Mouse (Mus musculus) T-cell, adult 2 months (primary cell): Measurements from ENCODE around the gene Zfp523.

Source experiments
- DNase-seq: peaks from one replicate; pipeline ENCODE4 v3.0.0; 2022; ENCODE audit warnings: low spot score

Zfp523 gene

DNA sequence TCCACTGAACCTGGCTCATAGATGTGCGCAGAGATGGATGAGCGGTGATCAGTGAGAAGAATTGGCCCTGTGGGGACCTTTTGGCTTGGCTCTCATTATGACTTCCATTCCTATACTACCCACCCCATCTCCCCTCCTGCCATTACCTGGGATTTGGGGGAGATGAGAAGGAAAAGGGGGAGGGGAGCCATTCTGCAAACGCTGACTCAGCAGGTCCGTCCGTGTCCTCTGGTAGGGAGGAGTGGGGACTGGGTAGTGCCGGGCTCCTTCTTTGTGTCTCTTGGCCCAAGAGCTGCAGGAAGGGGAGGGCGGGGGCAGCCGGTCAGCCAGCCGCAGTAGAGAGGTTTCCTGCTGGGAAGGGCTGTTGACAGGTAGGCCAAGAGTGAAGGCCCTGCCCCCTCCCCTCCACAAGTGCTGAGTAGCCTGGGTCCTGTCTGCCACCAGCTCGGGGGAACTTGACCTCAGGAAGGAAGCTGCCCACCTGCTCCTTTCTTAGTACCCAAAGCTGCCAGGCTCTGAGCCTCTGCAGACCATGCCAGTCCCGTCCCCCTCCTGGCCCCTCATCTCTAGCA lies 15.5 kb upstream of the Zfp523 start:
- DNase-seq = no peak

DNA sequence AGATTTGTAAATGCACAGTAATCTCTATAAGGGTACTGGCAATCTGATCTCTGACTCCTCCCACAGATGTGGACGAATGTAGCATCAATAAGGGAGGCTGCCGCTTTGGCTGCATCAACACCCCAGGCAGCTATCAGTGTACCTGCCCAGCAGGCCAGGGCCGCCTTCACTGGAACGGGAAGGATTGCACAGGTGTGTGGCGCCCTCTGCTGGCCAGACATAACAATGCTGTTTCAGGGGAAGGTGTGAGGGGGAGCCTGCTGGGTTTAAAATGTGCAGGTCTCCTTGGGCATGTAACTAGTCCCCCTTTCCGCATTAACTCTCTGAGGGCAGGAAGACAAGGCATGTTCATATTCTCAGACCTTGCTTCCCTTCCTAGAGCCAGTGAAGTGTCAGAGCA lies 13.3 kb upstream of the Zfp523 start:
- peak; percentile 77 for DNase-seq

DNA sequence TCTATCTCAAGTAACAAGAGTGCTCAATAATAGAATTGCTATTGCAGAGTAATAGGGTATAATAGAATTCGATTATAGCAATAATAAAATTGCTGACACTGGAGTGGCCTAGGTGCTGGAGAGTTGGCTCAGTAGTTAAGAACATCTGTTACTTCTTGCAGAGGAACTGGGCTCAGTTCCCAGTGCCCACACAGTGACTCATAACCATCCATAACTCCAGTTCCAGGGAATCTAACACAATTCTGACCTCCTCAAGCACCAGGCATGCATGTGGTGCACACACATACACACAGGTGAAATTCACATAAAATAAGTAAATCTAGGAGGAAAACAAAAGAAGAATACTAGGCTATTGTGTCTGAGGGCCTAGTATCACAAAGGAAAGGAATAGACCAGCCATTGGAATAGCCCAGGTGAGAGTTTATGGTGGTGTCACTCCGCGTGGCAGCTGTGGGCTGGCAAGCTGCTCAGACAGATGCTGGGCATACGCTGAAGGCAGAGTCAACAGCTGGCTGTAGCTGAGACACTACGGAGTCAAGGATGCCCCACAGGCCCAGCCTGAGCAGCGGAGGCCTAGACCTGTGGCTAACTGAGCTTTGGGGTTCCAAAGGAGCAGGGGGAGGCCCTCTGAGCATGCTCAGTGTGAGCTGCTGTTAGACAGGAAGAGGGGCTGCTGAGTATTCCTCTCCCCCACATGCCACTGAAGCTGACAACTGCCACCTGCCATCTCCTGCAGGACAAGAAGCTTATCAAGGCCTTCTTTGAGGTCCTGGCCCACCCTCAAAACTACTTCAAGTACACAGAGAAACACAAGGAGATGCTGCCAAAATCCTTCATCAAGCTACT lies 6.2 kb upstream of the Zfp523 start:
- no peak for DNase-seq

DNA sequence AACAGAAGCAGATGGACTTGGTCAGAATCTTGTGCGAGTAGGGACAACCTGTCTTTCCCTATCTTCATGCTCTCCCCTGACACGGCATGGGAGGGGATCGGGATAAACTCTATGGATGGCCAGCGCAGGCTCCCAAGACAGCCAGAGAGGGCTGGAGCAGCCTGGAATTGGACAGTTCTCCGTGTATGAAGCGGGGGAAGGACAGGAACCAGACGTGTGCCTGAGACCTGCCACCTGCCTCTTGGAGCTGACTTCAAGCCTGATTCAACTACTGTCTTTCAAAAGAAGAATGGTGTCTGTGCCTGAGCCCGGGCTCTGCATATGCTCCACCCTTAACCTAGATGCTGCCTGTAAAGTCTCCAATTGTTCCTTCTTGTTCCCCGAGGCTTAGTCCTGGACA lies 4.2 kb upstream of the Zfp523 start:
- no peak for DNase-seq

DNA sequence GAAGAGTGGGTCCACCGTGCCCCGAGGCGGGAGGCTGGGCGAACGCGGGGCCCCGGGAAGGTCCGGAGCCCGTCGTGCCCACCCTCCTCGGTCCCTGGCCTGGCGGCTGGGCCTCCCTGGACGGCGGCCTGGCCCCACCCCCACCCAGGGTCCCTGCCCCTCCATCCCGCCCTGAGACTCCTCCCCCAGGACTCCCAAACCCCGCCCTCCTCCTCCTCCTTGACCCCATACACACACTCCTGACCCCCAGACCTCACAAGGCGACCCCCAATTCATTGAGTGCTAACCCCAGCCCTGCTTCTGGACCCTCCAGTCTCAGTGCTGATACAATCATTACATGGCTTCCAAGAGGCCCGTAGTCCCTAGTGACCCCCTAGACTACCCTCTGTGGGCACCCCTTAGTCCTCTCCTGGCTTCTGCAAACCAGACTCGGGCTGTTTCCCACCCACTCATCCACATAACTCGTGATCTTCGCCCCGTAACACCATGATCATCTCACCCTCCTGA lies 664 bp downstream of the Zfp523 start:
- no peak for DNase-seq

DNA sequence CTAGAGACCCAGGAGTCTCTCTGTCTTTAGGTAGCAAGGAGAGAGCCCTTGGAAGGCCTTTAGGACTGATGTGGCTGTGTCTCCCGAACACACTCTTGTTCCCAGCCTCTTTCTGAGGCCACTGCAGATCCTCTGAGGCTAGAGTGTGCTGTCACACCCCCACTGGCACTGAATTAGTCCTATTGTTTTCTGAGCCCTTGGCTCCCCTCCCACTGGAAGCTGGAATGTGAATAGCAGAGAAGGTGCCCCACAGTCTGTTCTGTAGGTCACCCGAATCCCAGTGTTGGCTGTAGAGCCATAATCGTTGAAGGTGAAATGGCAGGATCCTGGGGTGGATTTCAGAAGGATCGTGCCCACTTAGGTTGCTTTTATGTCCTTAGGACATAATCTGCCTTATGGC lies 3.4 kb downstream of the Zfp523 start:
- DNase-seq = no peak

DNA sequence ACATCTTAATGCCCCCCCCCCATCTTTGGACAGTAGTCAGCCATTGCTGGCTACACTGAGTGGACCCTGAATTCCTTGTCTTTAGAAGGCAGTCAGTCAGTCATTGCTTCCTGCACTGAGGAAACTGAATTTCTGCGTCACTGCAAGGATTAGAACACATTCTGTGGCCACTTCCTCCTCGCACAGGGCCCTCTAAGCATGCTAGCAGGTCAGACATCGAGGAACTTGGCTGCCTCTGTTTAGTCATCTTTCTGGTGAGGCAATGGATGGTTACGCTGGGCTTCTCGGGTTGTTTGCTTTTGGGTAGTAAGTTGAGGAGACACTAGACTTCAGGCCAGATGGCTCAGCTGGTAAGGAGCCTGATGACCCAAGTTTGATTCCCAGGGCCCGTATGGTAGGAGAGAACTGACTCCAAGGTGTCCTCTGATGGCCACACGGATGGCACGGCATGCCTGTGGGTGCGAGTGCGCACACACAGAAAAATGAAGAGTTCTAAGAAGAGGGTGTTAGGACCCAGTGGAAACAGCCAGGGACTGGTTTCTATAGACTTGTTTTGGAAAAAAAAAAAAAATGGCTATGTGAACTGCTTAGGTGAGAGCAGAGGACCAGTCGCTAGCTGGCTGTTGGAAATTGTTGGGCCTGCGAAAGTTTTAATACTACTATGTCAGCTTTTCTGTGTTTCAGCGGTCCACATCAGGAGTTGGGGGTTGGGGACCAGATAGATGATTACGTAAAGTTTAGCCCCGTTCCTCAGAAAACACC lies 4.0 kb downstream of the Zfp523 start:
- DNase-seq = no peak

DNA sequence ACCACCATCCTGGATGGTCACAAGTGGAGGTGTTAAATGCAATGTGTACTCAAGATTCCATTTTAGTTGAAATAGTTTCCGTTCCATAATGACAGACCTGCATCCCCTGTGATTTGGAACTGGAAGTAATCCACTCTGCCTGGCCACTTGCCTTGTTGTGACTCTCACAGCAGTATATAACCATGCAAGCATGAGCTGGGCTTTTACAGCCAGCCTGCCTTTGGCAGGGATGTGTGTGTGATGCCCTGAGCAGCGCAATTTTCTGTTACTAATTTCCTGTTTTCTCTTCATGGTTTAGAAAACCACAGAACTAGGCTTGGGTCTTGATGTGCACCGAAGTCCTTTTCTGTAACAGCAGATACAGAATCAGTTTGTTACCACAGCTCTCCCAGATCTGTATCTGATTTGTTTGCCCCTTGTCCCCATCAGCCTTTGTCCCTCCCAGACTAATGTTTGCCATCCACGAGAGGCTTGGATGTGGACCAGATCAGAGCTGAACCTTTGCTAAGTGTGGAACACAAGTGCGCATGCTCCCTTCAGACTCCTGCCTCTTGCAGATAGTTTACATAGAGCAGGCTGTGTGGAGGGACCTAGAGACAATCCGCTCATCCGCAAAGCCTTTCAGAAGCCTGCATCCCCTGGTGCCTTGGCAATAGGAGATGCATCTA lies 8.2 kb downstream of the Zfp523 start:
- no peak for DNase-seq

DNA sequence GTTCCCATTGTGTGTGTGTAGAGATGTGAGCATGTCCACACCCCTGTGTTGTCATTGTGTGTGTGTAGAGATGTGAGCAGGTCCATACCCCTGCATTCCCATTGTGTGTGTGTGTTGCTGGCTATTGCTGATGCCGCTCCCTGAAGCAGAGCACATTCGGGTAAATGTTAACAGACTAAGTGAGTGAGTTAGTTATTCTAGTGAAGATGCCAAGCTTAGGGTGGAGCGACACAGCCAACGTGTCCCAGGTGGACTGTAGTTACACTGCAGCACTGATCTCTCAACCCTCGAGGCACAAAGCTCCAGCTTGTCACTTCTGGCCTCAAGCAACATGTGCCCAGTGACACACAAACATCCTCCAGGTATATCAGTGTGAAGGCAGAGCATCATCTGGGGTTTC lies 11.4 kb downstream of the Zfp523 start:
- DNase-seq = no peak

DNA sequence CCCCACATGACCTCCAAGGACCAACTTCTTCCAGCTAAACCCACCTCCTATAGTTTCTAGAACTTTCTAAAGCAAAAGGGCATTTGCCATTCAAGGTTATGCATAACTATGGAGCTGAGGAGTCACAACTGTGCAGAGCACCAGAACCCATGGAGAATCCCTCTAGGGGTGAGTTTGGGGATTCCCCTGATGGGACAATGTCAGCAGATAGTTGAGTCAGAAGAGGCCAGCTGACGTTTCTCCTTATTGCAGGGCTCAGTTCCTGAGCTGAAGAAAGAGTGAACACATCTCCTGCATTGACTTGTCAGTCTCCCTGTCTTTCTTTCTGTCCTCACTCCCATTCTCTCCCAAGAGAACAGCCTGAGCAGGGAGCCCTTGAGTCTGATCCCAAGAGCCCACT lies 15.8 kb downstream of the Zfp523 start:
- no peak for DNase-seq

DNA sequence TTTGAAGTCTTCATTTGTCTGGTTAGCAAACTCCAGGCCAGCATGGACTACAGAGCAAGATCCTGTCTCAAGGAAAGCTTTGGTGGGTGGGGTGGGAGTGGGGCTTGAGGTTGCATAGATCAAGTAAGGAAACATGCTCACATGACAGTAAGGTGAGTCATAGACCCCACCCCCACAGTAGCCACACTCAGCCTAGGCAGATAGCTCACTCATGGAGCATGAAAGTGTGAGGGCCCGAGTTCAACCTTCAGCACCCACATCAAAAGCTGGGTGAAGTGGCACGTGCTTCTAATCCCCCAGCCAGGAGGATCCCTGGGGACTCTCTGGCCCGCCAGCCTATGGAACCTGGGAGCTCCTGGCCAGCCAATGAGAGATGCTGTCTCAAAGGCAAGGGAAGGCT lies 16.6 kb downstream of the Zfp523 start:
- DNase-seq = no peak

DNA sequence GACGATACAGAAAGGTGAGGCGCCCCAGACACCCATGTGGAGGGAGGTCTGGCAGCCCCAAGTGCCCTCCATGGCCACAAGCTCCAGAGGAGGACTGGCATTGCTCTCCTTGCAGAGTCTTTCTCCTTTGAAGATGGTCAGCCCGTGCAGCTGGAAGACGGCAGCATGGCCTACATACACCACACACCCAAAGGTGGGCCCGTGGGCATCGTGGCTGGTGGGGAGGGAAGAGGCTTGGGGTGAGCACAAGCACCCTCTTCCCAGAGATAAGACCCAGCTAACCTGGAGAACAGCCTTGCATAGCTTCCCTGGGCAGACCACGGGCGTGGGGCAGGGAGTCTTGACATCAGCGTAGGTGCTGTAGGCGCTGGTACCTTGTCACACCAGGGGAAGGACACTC lies 18.1 kb downstream of the Zfp523 start:
- DNase-seq = no peak

DNA sequence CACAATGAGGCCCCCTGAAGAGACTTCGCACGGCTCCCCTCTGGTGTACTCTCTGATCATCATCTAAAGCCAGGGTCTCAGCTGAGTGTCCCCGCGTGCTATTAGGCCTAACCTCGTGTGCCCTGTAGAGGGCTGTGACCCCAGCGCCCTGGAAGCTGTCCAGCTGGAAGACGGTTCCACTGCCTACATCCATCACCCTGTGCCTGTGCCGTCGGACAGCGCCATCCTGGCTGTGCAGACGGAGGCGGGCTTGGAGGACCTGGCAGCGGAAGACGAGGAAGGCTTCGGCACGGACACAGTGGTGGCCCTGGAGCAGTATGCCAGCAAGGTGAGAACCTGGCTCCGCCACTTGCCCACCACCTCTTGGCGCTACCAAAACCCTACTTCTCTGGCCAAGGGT lies 20.7 kb downstream of the Zfp523 start:
- no peak for DNase-seq

DNA sequence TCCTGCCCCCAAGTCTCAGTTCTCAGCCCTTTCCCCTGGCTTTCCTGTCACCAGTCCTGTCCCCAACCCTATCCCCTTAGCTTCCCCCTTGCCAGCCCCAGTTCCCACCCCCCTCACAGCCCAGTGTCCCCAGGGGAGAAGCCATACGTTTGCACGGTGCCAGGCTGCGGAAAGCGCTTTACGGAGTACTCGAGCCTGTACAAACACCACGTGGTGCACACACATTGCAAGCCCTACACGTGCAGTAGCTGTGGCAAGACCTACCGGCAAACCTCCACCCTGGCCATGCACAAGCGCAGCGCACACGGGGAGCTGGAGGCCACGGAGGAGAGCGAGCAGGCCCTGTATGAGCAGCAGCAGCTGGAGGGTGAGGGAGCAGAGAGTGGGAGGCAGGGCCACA lies 25.1 kb downstream of the Zfp523 start:
- no peak for DNase-seq

DNA sequence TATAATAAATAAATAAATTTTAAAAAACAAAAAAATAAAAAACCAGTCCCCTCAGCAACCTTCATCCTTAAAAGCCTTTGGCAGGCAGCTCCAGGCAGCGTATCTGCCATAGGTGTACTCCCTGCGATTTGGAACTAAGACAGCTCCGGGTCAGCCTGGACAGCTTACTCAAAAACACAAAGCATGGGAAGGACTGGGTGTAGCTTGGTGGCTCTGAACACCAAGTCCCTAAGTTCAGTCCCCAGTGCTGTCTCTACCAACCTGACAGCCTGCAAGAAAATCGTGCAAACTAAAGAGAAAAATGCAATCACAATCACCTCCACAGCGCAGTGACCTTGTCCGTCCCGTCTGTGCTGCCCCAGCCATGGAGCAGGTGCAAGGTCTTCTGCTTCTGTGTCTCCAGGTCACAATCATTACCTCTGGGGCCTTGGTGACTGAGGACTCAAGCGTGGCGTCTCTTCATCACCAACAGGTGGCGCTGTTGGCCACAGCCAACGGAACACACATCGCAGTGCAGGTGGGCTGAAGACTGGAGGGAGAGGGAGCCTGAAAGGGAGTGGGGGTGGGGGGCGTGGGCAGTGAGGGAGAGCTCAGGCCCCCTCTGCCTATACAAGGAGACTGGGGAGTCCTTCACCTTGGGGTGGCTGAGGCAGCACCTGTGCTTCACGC lies 27.3 kb downstream of the Zfp523 start:
- DNase-seq = peak; percentile 72

DNA sequence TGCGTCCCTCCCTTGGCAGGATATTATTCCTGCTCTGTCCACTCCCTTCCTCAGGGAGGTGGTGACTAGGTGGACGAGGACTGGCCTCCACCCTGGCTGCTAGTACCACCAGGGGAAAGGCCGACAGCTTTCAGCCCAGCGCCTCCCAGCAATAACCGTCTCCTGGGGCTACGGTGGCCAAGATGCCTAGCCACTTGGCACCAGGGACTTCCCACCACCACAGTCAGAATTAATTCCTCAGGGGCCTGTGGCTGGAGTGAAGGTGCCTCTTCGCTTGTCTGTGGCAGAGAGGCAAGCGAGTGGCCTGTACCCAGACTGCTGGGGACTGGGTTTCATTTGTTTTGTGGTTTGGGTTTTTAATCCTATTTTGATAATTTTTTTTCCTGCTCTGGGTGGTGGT lies 28.5 kb downstream of the Zfp523 start:
- DNase-seq = no peak

DNA sequence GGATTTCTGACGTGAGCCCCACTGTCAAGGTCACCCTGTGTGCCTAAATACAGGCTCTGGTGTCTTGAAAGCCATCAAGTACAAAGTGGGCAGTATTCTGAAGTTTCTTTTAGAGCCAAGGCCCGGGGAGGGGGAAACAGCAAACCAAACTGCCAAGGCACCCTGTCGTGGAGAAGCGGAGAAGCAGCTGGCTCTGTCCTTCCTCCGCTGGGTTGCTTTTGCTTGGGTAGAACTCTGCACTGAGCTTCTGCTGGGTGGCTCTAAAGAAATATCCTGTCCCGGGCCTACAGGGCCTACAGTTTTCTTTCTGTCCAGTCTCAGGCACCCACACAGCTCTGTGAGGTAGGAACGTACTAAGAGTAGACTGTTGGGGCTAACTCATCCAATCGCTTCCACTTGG lies 30.2 kb downstream of the Zfp523 start:
- peak; percentile 21 for DNase-seq

DNA sequence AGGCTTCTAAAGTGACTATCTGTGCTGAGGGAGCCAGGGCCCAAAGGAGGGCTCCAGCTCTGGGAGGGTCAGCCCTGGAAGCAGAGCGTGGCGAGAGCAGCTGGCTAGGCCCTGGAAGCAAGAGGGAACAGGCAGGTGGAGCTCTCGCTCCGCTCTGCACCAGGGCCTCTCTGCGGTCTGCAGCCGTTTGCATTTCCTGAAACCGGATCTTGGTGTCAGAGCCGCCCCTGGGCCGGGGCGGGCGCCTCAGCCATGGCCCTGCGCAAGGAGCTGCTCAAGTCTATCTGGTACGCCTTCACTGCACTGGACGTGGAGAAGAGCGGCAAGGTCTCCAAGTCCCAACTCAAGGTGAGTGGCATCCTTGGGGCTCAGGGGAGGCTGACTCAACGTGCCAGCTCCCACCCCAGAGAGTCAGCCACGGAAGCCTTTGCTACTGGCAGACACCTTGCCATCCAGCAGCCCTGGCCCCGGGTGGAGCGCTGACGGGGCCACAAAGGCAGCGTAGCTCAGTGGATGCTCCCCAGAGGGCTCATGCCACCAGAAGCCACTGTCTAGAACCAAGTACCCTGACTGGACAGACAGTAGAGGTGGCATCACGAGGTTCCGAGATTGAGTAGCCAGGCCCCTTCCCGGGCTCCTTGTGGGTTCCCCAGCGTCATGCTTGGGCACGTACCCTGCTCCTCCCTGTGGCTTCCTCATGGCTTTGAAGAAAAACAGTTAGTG lies 30.8 kb downstream of the Zfp523 start, which contains the start of gene Def6:
Gene Def6 (plus strand): TSS at position 188 of the 723 bp plus-strand sequence.
- peak; percentile 87 for DNase-seq

DNA sequence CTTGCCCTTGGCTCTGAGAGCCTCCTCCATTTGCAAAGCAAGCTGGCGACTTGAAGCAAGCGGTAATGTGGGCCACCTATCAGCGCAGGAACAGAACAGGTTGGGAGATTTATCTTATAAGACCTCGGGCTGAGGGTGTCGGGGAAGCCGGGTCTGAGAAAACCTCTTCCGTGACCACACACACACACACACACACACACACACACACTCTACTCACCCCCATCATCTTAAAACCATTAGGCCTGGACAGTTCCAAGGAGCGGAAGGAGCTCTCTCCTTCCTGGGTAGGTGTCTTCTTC lies 31.3 kb downstream of the Zfp523 start:
- no peak for DNase-seq

DNA sequence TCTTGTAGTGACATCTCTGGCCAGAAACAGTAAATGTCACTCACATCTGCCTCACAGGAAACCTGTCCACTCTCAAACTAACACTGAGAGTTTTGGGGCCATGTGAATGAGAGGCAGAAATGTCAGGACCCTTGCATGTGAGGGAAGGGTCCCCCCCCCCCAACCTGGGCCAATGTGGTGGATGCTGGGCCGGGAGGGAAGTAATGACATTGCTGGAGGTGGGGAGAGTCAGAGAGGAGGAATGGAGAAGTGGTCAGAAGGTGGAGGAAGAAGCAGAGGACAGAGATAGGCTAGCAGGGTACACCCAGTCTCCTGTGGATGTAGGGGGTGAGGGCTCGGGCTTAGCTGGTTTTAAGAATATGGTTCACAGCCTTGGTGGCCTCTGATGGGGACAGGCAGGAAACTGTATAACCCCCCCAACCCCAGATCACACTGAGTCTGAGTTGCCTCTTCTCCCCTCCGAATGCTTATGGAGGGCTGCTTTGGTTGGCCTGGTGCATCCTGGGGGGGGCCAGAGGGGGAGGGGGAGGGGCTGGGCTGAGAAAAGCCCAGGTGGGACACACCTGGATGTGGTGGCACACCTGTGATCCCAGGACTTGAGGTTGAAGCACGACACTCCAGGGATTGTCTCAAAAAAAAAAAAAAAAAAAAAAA lies 32.7 kb downstream of the Zfp523 start:
- DNase-seq = peak; percentile 27

DNA sequence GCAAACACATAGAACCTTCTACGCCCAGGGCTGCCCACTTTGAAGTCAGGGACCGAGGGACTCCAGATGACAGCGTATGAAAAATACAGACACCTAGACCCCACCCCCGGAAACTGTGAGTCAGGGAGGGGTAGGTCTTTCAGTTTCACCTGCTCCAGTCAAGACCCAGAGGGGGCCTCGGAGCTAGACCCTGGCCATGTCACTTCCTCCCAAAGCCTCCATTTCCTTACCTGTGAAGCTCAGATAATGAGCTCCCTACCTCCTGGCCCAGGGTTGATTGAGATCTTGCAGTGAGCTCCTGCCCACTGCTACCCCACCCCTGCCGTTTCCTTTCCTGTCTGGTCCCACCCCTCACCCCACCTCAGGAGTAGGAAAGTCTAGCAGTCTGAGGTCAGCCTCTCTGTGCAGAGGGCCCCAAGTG lies 35.0 kb downstream of the Zfp523 start:
- peak; percentile 96 for DNase-seq
